Comparison of ENCODE assay signal across 8 mouse cellular contexts in the genomic region with DNA sequence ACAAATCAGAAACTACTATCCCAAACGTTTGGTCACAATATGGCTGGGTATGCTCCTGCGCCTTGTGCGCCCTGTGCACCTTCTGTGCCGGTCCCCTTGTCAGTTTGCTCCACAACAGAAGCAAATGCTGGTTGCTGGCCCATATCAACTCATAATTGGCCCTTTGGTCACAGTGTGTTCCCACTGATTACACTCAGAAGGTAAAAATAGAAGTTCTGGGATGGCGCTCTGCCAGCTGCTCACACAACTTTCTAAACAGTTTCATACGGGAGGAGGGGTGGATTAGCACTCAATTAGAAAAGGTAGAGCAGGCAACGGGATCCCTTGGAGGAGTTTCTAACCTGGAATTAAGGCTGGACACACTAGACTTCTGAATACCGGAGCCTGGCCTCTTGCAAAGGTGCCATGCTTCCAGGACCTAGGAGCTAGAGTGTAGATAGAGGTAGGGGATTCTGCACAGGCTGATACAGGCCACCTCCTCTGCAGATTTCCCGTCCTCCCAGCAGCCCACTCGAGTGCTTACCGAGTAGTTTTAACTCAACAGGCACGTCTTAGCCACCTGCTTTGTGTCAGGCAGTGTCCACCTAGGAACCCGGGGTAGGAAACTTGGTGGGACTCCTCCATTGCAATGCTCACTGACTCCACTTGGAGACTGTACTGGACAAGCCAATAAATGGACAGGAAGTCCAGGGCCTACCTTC. TPM values are rescaled to one million over a fixed set of nuclear protein-coding genes. Genes with fewer than 3 reads are reported as not detected.
DNase-seq lines count a peak whose midpoint lies in the region; ATAC-seq and TF ChIP-seq lines count a peak whose summit lies in the region.
"Had no signal": no experiment of that assay in that cellular context is flagged by ENCODE, and none has a peak within 500 bp of the region (broad histone marks: within the 10 kb centered on the region; RNA-seq: fewer than 3 reads in every experiment).

No protein-coding gene starts in this region.

- no peak overlapping the region for H3K9ac ChIP-seq in intestine, postnatal 0 days (ENCODE audit: low read depth, low read length)
- H3K9ac ChIP-seq in midbrain, postnatal 0 days (replicated peaks; ENCODE audit: low read length, poor library complexity, severe bottlenecking) = no peak overlapping the region
- H3K9ac ChIP-seq: midbrain, embryonic 15.5 days had no signal

- H3K9me3 ChIP-seq in intestine, postnatal 0 days (ENCODE audit: control insufficient read depth) = no peaks in the 10 kb centered on the region
- H3K9me3 ChIP-seq in midbrain, postnatal 0 days (ENCODE audit: low read length) = no peaks in the 10 kb centered on the region
- H3K9me3 ChIP-seq: midbrain, embryonic 15.5 days had no signal

- WGBS in intestine, postnatal 0 days = 72% methylated on average over 13 of the region's 13 CpGs
- 82% methylated on average over 13 of the region's 13 CpGs for WGBS in midbrain, postnatal 0 days

- H3K4me3 ChIP-seq in intestine, postnatal 0 days (ENCODE audit: low read depth, low read length) = no peak overlapping the region
- no peak overlapping the region for H3K4me3 ChIP-seq in midbrain, postnatal 0 days (ENCODE audit: low read depth, low read length)
- H3K4me3 ChIP-seq: midbrain, embryonic 15.5 days had no signal

- no peak overlapping the region for H3K4me2 ChIP-seq in intestine, postnatal 0 days (replicated peaks; ENCODE audit: low read depth)
- no peak overlapping the region for H3K4me2 ChIP-seq in midbrain, postnatal 0 days (ENCODE audit: low read depth, low read length, poor library complexity, severe bottlenecking)
- H3K4me2 ChIP-seq: midbrain, embryonic 15.5 days had no signal

- H3K36me3 ChIP-seq in intestine, postnatal 0 days (ENCODE audit: control insufficient read depth, insufficient read depth) = no peaks in the 10 kb centered on the region
- no peaks in the 10 kb centered on the region for H3K36me3 ChIP-seq in midbrain, postnatal 0 days (ENCODE audit: insufficient read depth, low read length)
- H3K36me3 ChIP-seq: midbrain, embryonic 15.5 days had no signal

- no peaks in the 10 kb centered on the region for H3K27me3 ChIP-seq in intestine, postnatal 0 days (replicated peaks; ENCODE audit: control insufficient read depth, insufficient read depth, low read length)
- H3K27me3 ChIP-seq in midbrain, postnatal 0 days (ENCODE audit: insufficient read depth, low read length) = no peaks in the 10 kb centered on the region
- H3K27me3 ChIP-seq: midbrain, embryonic 15.5 days had no signal

- no peak for ATAC-seq in intestine, postnatal 0 days
- ATAC-seq in megakaryocyte progenitor cell, adult 5-6 weeks (replicated peaks; ENCODE audit: poor library complexity) = peak; percentile 99
- ATAC-seq in granulocyte monocyte progenitor cell, adult 5-6 weeks (replicated peaks; ENCODE audit: poor library complexity, severe bottlenecking) = no peak
- no peak for ATAC-seq in midbrain, postnatal 0 days (ENCODE audit: low FRiP score)
- no peak for ATAC-seq in CD4-positive, CD25-positive, alpha-beta regulatory T cell, adult 4 months
- ATAC-seq: midbrain, embryonic 15.5 days had no signal

- TF ChIP-seq CTCF in intestine, postnatal 0 days (IDR thresholded peaks at IDR 0.05; ENCODE audit: low read depth) = no peak
- no peak for TF ChIP-seq CTCF in midbrain, postnatal 0 days (IDR thresholded peaks at IDR 0.05)

- H3K27ac ChIP-seq in intestine, postnatal 0 days (ENCODE audit: low read depth, low read length) = 0 out of 2 replicates have a peak overlapping the region, but pooled peaks have one; percentile 1
- no peak overlapping the region for H3K27ac ChIP-seq in midbrain, postnatal 0 days (ENCODE audit: low read depth, low read length)
- H3K27ac ChIP-seq: midbrain, embryonic 15.5 days had no signal

- DNase-seq in adrenal gland, postnatal 36 days = peak; percentile 23 to 67
- peak; percentile 62 for DNase-seq in gastrocnemius, postnatal 14 days
- DNase-seq in midbrain, postnatal 0 days (ENCODE audit: low spot score) = no peak

- no peaks in the 10 kb centered on the region for H3K4me1 ChIP-seq in intestine, postnatal 0 days (replicated peaks; ENCODE audit: control insufficient read depth, insufficient read depth, low read length)
- no peaks in the 10 kb centered on the region for H3K4me1 ChIP-seq in midbrain, postnatal 0 days (ENCODE audit: insufficient read depth, low read length)
- H3K4me1 ChIP-seq: midbrain, embryonic 15.5 days had no signal

- intact Hi-C loops in gastrocnemius, postnatal 14 days (cut with DNase I; ENCODE audit: low total_unique reads) = no loop called here

RNA-seq across cellular contexts. Expression of a gene that starts 16.4 kb away (rescaled TPM):
- 100 to 1,000 TPM in 1 of 2 experiments, 10 to 100 TPM in 1; 98.7 to 119 TPM for total RNA-seq in adrenal gland, postnatal 36 days (2021)
- total RNA-seq in gastrocnemius, postnatal 14 days (2021) = 10 to 100 TPM; 27.8 to 30.8 TPM
- 5.7 and 7.2 TPM in 2 replicates for polyA plus RNA-seq in intestine, postnatal 0 days (2015; fragmentation: Nextera tagmentation; extraction: Ambion mirVana)
- total RNA-seq in megakaryocyte progenitor cell, adult 5-6 weeks (2015) = 30.1 and 30.6 TPM in 2 replicates
- 6.0 and 11.0 TPM in 2 replicates for total RNA-seq in megakaryocyte progenitor cell, adult 5-6 weeks (2017)
- total RNA-seq in granulocyte monocyte progenitor cell, adult 5-6 weeks (2014; fragmentation: Nextera tagmentation) = 28.2 and 40.2 TPM in 2 replicates
- 6.5 and 6.7 TPM in 2 replicates for total RNA-seq in granulocyte monocyte progenitor cell, adult 5-6 weeks (2017)
- 74.4 and 79.2 TPM in 2 replicates for total RNA-seq in midbrain, postnatal 0 days (2014; rRNA removed)
- 29.1 and 41.8 TPM in 2 replicates for polyA plus RNA-seq in midbrain, postnatal 0 days (2015; fragmentation: Nextera tagmentation; extraction: Ambion mirVana)
- polyA plus RNA-seq in CD4-positive, CD25-positive, alpha-beta regulatory T cell, adult 4 months (2017; shearing (Covaris generic)) = 10 to 100 TPM; 22.8 to 29.2 TPM

RNA-seq across cellular contexts. Expression of a gene that starts 39.6 kb away (rescaled TPM):
- total RNA-seq in adrenal gland, postnatal 36 days (2021) = 10 to 100 TPM; 62.8 to 72.5 TPM
- total RNA-seq in gastrocnemius, postnatal 14 days (2021) = 10 to 100 TPM; 20.4 to 23.1 TPM
- 541 and 578 TPM in 2 replicates for polyA plus RNA-seq in intestine, postnatal 0 days (2015; fragmentation: Nextera tagmentation; extraction: Ambion mirVana)
- 14.6 and 18.4 TPM in 2 replicates for total RNA-seq in megakaryocyte progenitor cell, adult 5-6 weeks (2015)
- total RNA-seq in megakaryocyte progenitor cell, adult 5-6 weeks (2017) = 15.3 and 21.2 TPM in 2 replicates
- total RNA-seq in granulocyte monocyte progenitor cell, adult 5-6 weeks (2014; fragmentation: Nextera tagmentation) = 11.9 and 16.4 TPM in 2 replicates
- total RNA-seq in granulocyte monocyte progenitor cell, adult 5-6 weeks (2017) = 16.4 and 17.7 TPM in 2 replicates
- total RNA-seq in midbrain, postnatal 0 days (2014; rRNA removed) = 3.6 and 3.9 TPM in 2 replicates
- 5.0 and 5.7 TPM in 2 replicates for polyA plus RNA-seq in midbrain, postnatal 0 days (2015; fragmentation: Nextera tagmentation; extraction: Ambion mirVana)
- polyA plus RNA-seq in CD4-positive, CD25-positive, alpha-beta regulatory T cell, adult 4 months (2017; shearing (Covaris generic)) = 10 to 100 TPM; 22.6 to 24.4 TPM
